Mouse (Mus musculus) embryonic facial prominence, embryonic 15.5 days (tissue): ENCODE measurements around the gene Olah. TPM values are rescaled to one million over a fixed set of nuclear protein-coding genes. Genes with fewer than 3 reads are reported as not detected.
"Not testable (repeated sequence)": the region's sequence is repeated elsewhere in the genome, so short reads cannot be mapped to it uniquely, and the experiment has no call there.

ENCODE experiments used
- ATAC-seq: fragments of 200-750 bp; cut with Nextera tagmentation; 2 replicates; pipeline ENCODE4 v1.8.0; 2017; ENCODE audit warnings: low read depth, moderate TSS enrichment; ENCODE audit not compliant: insufficient number of reproducible peaks, low FRiP score, low TSS enrichment
- H3K27ac ChIP-seq: fragments of 300-500 bp; sonication (generic); replicated peaks from 2 replicates; pipeline ENCODE4 v1.5.1; 2015; ENCODE audit warnings: mild to moderate bottlenecking, inconsistent platforms
- H3K27me3 ChIP-seq: fragments of 300-500 bp; sonication (generic); 2 replicates; pipeline ENCODE4 v1.6.1; 2015; ENCODE audit warnings: inconsistent platforms
- H3K36me3 ChIP-seq: fragments of 300-500 bp; sonication (generic); 2 replicates; pipeline ENCODE4 v1.6.1; 2015; ENCODE audit warnings: mild to moderate bottlenecking, inconsistent platforms
- H3K4me1 ChIP-seq: fragments of 300-500 bp; sonication (generic); 2 replicates; pipeline ENCODE4 v1.6.1; 2015; ENCODE audit warnings: inconsistent platforms
- H3K4me2 ChIP-seq: fragments of 300-500 bp; sonication (generic); replicated peaks from 2 replicates; pipeline ENCODE4 v1.6.1; 2015; ENCODE audit warnings: mild to moderate bottlenecking, inconsistent platforms
- H3K4me3 ChIP-seq: fragments of 300-500 bp; sonication (generic); replicated peaks from 2 replicates; pipeline ENCODE4 v1.5.1; 2015; ENCODE audit warnings: mild to moderate bottlenecking, inconsistent platforms
- H3K9ac ChIP-seq: fragments of 300-500 bp; sonication (generic); 2 replicates; pipeline ENCODE4 v1.6.1; 2015; ENCODE audit warnings: inconsistent platforms
- H3K9me3 ChIP-seq: fragments of 300-500 bp; sonication (generic); replicated peaks from 2 replicates; pipeline ENCODE4 v1.6.1; 2016; ENCODE audit warnings: inconsistent platforms
- WGBS: fragments of 180-500 bp; shearing (Covaris S2); methylation state at CpG from one replicate; pipeline ENCODE4 v1.1.7; 2015; 5-methylcytosine and 5-hydroxymethylcytosine counted together
- polyA plus RNA-seq: library from polyadenylated mRNA; unstranded; fragments of >200 nt; fragmentation: Nextera tagmentation; extraction: Ambion mirVana; gene quantifications from 2 replicates; pipeline ENCODE4 v1.2.1, GENCODE M21; 2015

Gene Olah
- polyA plus RNA-seq, result 0.15 TPM in 1 of 2 replicates, not detected in the other

GRCm38 (mm10) chr2:3397110-3397509, at the start of gene Olah:
TSS of gene Olah (minus strand) at chr2:3397210.
- H3K4me2 ChIP-seq, H3K4me1 ChIP-seq, H3K27me3 ChIP-seq, H3K27ac ChIP-seq, ATAC-seq, H3K4me3 ChIP-seq, H3K36me3 ChIP-seq, H3K9ac ChIP-seq, H3K9me3 ChIP-seq: not testable (repeated sequence)
- 64% methylated on average over 10 of the region's 10 CpGs for WGBS

DNA sequence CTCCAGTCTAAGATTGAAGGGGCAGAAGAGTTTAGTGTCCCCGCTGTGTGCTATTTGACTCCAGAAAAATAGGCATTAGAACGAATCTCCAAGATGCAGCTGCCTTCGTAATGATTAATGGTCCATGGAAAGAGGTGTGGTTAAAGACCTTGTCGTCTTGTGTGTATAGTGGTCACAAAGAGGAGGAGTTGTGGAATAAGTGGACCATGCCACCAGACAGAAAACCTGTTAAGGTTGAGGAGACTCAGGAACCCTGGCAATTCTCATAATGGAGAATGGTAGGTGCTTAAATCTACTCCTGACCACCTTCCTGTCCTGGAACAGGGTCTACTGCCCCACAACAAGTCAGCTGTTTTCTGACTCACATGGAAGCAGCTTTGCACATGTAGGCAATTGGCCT, 49.0 kb upstream of the Olah start:
- 81% methylated on average over 4 of the region's 4 CpGs for WGBS

DNA sequence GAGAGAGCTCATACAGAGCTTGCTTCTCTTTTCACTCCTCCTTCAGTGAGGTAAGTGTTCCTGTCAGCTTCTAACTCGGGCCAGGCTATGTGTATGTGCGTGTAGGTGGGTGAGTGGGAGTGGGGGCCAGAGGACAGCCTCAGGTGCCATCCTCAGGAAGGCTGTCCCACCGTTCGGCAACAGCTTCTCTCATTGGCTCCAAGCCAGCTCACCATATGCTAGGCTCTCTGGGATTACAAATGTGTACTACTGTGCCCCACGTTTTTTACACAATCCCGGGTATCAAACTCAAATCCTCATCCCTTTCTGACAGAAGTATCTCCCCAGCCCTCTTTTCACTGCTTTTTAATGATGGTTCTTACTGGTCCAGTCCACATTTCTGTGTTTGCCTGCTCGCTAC, 47.2 kb upstream of the Olah start:
- 55% methylated on average over 7 of the region's 7 CpGs for WGBS
- Histone ChIP-seq H3K9ac (no peak overlapping the region), H3K4me1 (no peaks in the 10 kb centered on the region), H3K27me3 (no peaks in the 10 kb centered on the region), H3K4me2 (no peak overlapping the region), H3K36me3 (no peaks in the 10 kb centered on the region), H3K27ac (no peak overlapping the region), H3K4me3 (no peak overlapping the region), H3K9me3 (no peaks in the 10 kb centered on the region)
- ATAC-seq, result no peak

More for the DNA sequence above, 49.0 kb upstream of the Olah start:
- no peak overlapping the region for H3K4me2 ChIP-seq
- no peaks in the 10 kb centered on the region for H3K27me3 ChIP-seq
- H3K4me1 ChIP-seq, result no peaks in the 10 kb centered on the region
- no peaks in the 10 kb centered on the region for H3K9me3 ChIP-seq
- ATAC-seq, result no peak
- H3K27ac ChIP-seq, result no peak overlapping the region
- no peak overlapping the region for H3K4me3 ChIP-seq
- peaks cover 2% of the 10 kb centered on the region; the same call in 1 of the 2 replicates for H3K36me3 ChIP-seq
- H3K9ac ChIP-seq, result no peak overlapping the region

GRCm38 (mm10) chr2:3437956-3438355, 40.9 kb upstream of the Olah start:
- H3K4me2 ChIP-seq, result no peak overlapping the region
- H3K4me1 ChIP-seq, result no peaks in the 10 kb centered on the region
- no peak overlapping the region for H3K9ac ChIP-seq
- H3K4me3 ChIP-seq, result no peak overlapping the region
- no peak overlapping the region for H3K27ac ChIP-seq
- ATAC-seq, result no peak
- WGBS, result 40% methylated on average over 7 of the region's 7 CpGs
- no peaks in the 10 kb centered on the region for H3K36me3 ChIP-seq
- H3K27me3 ChIP-seq, result no peaks in the 10 kb centered on the region
- no peaks in the 10 kb centered on the region for H3K9me3 ChIP-seq

GRCm38 (mm10) chr2:3435369-3436061, 38.5 kb upstream of the Olah start:
- no peak overlapping the region for H3K4me3 ChIP-seq
- WGBS, result 88% methylated on average over 6 of the region's 6 CpGs
- no peak overlapping the region for H3K27ac ChIP-seq
- H3K9me3 ChIP-seq, result no peaks in the 10 kb centered on the region
- H3K27me3 ChIP-seq, result no peaks in the 10 kb centered on the region
- no peaks in the 10 kb centered on the region for H3K4me1 ChIP-seq
- no peak overlapping the region for H3K4me2 ChIP-seq
- ATAC-seq, result no peak
- no peak overlapping the region for H3K9ac ChIP-seq
- no peaks in the 10 kb centered on the region for H3K36me3 ChIP-seq

- WGBS, result 46% methylated on average over 9 of the region's 9 CpGs
- no peak overlapping the region for H3K9ac ChIP-seq
- no peak for ATAC-seq
Observed at GRCm38 (mm10) chr2:3430956-3431355, 33.9 kb upstream of the Olah start.

GRCm38 (mm10) chr2:3424579-3424910, 27.5 kb upstream of the Olah start:
- no peak overlapping the region for H3K27ac ChIP-seq
- H3K4me2 ChIP-seq, result peak overlapping the region; percentile 97
- no peaks in the 10 kb centered on the region for H3K27me3 ChIP-seq
- peaks cover 13% of the 10 kb centered on the region; the same call in 1 of the 2 replicates for H3K4me1 ChIP-seq
- WGBS, result 4% methylated on average over 9 of the region's 10 CpGs
- H3K4me3 ChIP-seq, result peak overlapping the region; percentile 67
- no peak for ATAC-seq
- H3K36me3 ChIP-seq, result no peaks in the 10 kb centered on the region; the same call in 1 of the 2 replicates
- H3K9me3 ChIP-seq, result no peaks in the 10 kb centered on the region
- H3K9ac ChIP-seq, result peak overlapping the region; percentile 44

More at GRCm38 (mm10) chr2:3430956-3431355, 33.9 kb upstream of the Olah start:
- Histone ChIP-seq H3K9me3 (no peaks in the 10 kb centered on the region), H3K27me3 (no peaks in the 10 kb centered on the region), H3K4me1 (no peaks in the 10 kb centered on the region), H3K4me2 (no peak overlapping the region), H3K36me3 (no peaks in the 10 kb centered on the region; the same call in 1 of the 2 replicates), H3K4me3 (no peak overlapping the region), H3K27ac (no peak overlapping the region)

DNA sequence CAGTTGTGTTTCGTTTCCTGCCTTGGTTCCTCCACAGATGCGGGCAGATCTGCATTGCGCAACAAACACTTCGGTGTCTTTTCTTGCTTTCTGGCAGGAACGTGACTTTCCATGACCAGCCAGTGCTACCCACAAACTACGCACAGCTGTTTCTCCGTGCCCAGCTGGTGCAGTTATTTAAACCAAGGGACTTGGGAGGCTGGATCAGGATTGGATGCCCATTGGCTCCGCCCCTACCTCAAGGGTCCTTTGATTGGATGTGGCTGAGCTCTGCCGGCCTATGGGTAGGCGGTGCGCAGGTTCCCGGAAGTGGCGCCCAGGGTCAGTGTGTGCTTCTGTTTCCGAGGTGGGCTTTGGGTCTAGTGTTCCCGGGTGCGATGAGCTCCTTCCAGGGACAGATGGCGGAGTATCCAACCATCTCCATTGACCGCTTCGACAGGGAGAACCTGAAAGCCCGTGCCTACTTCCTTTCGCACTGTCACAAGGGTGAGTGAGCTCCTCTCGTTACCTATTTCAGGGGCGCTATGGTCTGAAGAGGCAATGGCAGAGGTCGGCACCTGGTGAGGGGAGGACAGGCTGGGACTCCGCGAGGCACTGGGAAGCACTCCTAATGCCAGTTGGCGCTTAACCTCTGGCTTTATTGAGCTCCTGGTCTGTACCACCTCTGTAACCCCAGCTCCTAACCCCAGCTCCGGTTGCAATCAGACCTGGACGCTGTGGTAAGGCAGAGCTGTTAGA, 27.0 kb upstream of the Olah start, which contains the start of gene Dclre1c:
Gene Dclre1c (plus strand): TSS at position 291 of the 738 bp plus-strand sequence.
- WGBS, result 1% methylated on average over 29 of the region's 29 CpGs
- Histone ChIP-seq H3K9ac (peak within 1 kb of the TSS; percentile 44), H3K4me3 (peak within 1 kb of the TSS; percentile 67), H3K4me2 (peak within 1 kb of the TSS; percentile 97), H3K9me3 (no peaks in the 10 kb centered on the region), H3K27me3 (no peaks in the 10 kb centered on the region), H3K4me1 (peaks cover 13% of the 10 kb centered on the region; the same call in 1 of the 2 replicates), H3K36me3 (no peaks in the 10 kb centered on the region; the same call in 1 of the 2 replicates), H3K27ac (no peak within 1 kb of the TSS)
- peak; percentile 93 for ATAC-seq

- Histone ChIP-seq H3K36me3 (no peaks in the 10 kb centered on the region; the same call in 1 of the 2 replicates), H3K4me2 (peak within 1 kb of the TSS; percentile 97), H3K9ac (no peak within 1 kb of the TSS), H3K4me3 (no peak within 1 kb of the TSS), H3K4me1 (peaks cover 18% of the 10 kb centered on the region), H3K27ac (no peak within 1 kb of the TSS), H3K9me3 (no peaks in the 10 kb centered on the region), H3K27me3 (0 out of 2 replicates have a peak, but pooled peaks cover 3% of the 10 kb centered on the region)
- WGBS, result 62% methylated on average over 3 of the region's 3 CpGs
- ATAC-seq, result no peak
Observed at GRCm38 (mm10) chr2:3422548-3422947, 25.5 kb upstream of the Olah start, which contains the start of gene Meig1. TSS of gene Meig1 (minus strand) at chr2:3422648.

GRCm38 (mm10) chr2:3420157-3420556, 23.1 kb upstream of the Olah start:
- Histone ChIP-seq H3K27me3 (0 out of 2 replicates have a peak, but pooled peaks cover 3% of the 10 kb centered on the region), H3K9me3 (no peaks in the 10 kb centered on the region), H3K4me2 (no peak overlapping the region), H3K36me3 (no peaks in the 10 kb centered on the region), H3K9ac (no peak overlapping the region), H3K4me1 (peaks cover 18% of the 10 kb centered on the region), H3K27ac (no peak overlapping the region), H3K4me3 (no peak overlapping the region)
- WGBS, result 54% methylated on average over 4 of the region's 4 CpGs
- ATAC-seq, result no peak

DNA sequence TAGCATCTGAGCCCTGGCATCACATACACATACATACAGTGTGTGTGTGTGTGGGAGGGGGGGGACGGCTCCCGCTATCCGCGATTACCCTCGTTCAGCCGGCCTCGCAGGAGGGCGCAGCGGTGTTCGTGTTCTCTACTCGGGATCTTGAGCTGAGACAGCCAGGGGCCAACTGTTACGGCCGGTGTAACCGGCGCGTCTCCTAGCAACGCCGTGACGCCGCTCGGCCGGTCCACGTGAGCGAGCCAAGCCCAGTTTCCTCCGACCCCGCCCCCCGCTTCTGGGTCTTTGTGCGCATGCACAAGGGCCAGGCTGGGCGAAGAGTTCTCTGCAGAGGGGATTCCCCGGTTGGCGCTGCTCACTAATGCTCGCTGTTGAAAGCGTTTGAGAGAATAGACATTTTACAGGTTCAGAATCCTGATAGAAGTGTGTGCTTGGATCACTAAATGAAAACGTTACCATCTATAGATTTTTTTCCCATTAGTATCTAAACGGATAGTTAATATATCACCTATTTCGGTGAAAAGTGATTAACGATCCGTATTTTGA, 21.9 kb upstream of the Olah start:
- peak overlapping the region; percentile 2; the same call in 1 of the 2 replicates for H3K9ac ChIP-seq
- 2% methylated on average over 38 of the region's 38 CpGs for WGBS

More for the DNA sequence above, 21.9 kb upstream of the Olah start:
- Histone ChIP-seq H3K27me3 (0 out of 2 replicates have a peak, but pooled peaks cover 3% of the 10 kb centered on the region), H3K27ac (no peak overlapping the region), H3K9me3 (no peaks in the 10 kb centered on the region), H3K4me3 (peak overlapping the region; percentile 58), H3K4me2 (peak overlapping the region; percentile 71), H3K36me3 (no peaks in the 10 kb centered on the region), H3K4me1 (peaks cover 9% of the 10 kb centered on the region)
- ATAC-seq, result peak; percentile 92
